In the genomic region with DNA sequence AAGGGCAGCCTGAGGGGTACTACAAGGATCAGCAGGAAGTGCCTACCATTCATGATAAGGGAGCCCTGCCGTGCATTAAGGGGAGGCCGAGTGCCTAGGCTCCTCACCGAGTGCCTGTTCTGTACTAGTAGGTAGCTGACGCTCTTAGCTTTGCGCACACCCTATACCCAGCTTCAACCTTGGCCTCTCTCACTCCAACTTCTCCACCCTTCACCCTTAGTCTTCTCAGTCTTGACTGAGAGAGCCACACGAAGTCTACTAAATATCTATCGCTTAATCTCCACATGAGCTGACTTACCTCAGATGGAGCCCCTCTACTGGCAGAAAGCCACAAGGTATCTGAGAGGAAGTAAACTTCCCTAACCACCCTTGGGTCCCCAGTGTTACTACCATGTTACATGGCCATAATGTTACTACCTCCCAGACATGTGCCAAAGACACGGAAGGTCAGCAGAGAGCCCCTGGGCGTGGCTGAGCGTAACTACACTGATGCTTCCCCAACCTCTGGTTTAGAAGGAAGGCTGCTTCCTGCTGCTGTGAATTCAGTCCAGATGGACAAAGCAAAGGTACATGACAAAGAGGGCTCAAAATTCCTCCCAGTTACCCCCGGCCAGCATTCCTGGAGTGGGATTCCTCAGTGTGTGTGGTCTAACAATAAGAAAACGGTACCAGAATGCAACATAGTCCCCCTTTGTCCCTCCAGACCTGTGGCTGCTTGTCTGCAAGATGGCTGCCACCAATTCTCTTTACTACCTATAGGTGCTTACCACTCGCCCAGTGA, we compare ENCODE assay signal across 1 mouse cellular context.
TF ChIP-seq lines count a peak whose summit lies in the region.

No protein-coding gene starts in this region.

TF ChIP-seq in MEL, 35 proteins besides CTCF, POLR2A, EP300 and RAD21 (continued from another document):
- TF ChIP-seq ZMIZ1 (IDR thresholded peaks at IDR 0.05; ENCODE audit: low read depth, low read length) (peak; percentile 89), ETS1 (IDR thresholded peaks at IDR 0.05; ENCODE audit: low read depth, low read length) (peak; percentile 91), E2F4 (IDR thresholded peaks at IDR 0.05; ENCODE audit: borderline replicate concordance, low read depth, low read length) (no peak), ELF1 (IDR thresholded peaks at IDR 0.05; ENCODE audit: low read depth, low read length) (0 out of 2 replicates have a peak, but pooled peaks have one; percentile 8), MAX (IDR thresholded peaks at IDR 0.05; ENCODE audit: low read length) (peak; percentile 74; the same call in 1 of the 2 replicates), JUND (IDR thresholded peaks at IDR 0.05; ENCODE audit: low read depth, low read length) (no peak), CHD2 (IDR thresholded peaks at IDR 0.05; ENCODE audit: low read length) (no peak; the same call in 1 of the 2 replicates), RCOR1 (IDR thresholded peaks at IDR 0.05; ENCODE audit: low read depth, low read length) (peak; percentile 45; the same call in 1 of the 2 replicates), TCF12 (IDR thresholded peaks at IDR 0.05; ENCODE audit: low read depth, low read length) (peak; percentile 52; the same call in 1 of the 2 replicates), MAFK (IDR thresholded peaks at IDR 0.05; ENCODE audit: borderline replicate concordance, low read depth, low read length) (no peak), NELFE (IDR thresholded peaks at IDR 0.05; ENCODE audit: low read depth, low read length) (peak; percentile 57; the same call in 1 of the 2 replicates), MYB (IDR thresholded peaks at IDR 0.05; ENCODE audit: low read depth, low read length) (0 out of 2 replicates have a peak, but pooled peaks have one; percentile 13), USF2 (IDR thresholded peaks at IDR 0.05; ENCODE audit: borderline replicate concordance in 1 of 2, insufficient read depth in 1 of 2, low read depth in 1 of 2, low read length in 2 of 2) (no peak), POLR2AphosphoS5 (IDR thresholded peaks at IDR 0.05; ENCODE audit: borderline replicate concordance, low read depth, low read length) (no peak)
